Mouse (Mus musculus) monocyte, adult 5-6 weeks (primary cell): ENCODE data around the gene Tubd1. TPM values are rescaled to one million over a fixed set of nuclear protein-coding genes. Genes with fewer than 3 reads are reported as not detected.

ENCODE experiments used
- ATAC-seq: fragments of 153-309, 156-312 bp; replicated peaks from 2 replicates; pipeline ENCODE4 v1.8.0; 2017; ENCODE audit warnings: mild to moderate bottlenecking; ENCODE audit not compliant: low TSS enrichment, insufficient number of reproducible peaks, severe bottlenecking, poor library complexity, low FRiP score
- total RNA-seq: library from RNA; stranded (forward); fragments of 200-1000, 200-491, 200-594 nt; gene quantifications from 3 replicates; pipeline ENCODE4 v1.2.3, GENCODE M21; 2017

The Tubd1 gene
- total RNA-seq, 1 experiment from 2014 or later = 7.0 TPM

GRCm38 (mm10) chr11:86545556-86545955, 765 bp downstream of the Tubd1 start:
- no peak for ATAC-seq

GRCm38 (mm10) chr11:86547412-86547811, 2.6 kb downstream of the Tubd1 start:
- ATAC-seq = no peak

DNA sequence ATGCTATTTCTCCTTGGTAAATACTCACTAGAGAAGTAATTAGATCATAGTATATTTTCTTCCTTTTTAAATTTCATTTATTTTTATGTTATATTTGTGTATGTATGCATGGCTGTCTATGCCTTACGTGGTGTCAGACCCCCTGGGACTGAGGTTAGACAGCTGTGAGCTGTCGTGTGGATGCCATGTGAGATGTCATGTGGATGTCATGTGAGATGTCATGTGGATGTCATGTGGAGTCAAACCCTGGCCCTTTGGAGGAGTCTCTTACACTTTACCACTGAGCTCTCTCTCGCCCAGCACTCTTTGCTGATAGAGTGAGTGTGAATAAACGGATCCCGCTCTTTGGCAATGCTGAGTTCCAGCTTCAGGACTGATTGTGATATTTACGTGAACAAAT, 8.7 kb downstream of the Tubd1 start:
- no peak for ATAC-seq

GRCm38 (mm10) chr11:86558258-86558657, 13.5 kb downstream of the Tubd1 start:
- no peak for ATAC-seq

- peak; percentile 81 for ATAC-seq
Observed at GRCm38 (mm10) chr11:86568425-86568824, 23.6 kb downstream of the Tubd1 start.

- no peak for ATAC-seq
Observed at GRCm38 (mm10) chr11:86570261-86570746, 25.5 kb downstream of the Tubd1 start.

DNA sequence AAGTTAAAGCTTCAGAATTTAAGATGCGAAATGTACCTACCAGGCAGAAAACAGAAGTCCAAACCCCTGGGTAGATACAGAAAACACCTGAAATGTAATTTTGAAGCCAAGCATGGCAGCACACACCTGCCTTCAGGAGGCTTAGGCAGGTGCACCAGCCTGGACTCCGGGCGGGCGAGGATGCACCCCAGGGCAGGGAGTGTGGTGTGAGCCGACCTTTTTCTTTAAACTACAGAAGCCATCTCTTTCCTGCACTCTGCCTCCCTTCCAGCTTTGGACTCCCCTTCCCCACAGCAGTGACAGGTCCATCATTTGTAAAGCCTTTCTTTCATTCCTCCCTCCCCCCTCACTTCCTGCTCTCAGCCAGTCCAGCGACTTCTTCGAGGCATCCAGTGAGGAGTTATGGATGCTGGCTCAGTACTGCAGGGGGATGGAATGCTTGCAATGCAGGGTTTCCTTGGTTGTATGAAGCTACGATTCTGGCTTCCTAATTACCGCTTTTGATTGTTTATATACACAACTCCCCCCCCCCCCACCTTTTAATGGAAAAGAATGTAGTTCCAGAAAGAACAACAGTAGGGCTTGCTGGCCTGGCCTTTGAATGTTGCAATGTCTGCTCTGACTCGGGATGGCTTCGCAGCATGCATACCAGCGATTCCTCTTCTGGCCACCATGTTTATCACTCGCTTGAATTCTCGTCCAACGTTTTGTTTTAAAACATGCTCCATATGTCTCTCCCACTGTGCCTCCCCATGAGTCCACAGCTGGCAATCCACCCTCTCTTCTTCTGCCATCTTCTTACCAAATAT, 26.5 kb downstream of the Tubd1 start:
- ATAC-seq = no peak

GRCm38 (mm10) chr11:86571871-86572270, 27.1 kb downstream of the Tubd1 start:
- no peak for ATAC-seq

DNA sequence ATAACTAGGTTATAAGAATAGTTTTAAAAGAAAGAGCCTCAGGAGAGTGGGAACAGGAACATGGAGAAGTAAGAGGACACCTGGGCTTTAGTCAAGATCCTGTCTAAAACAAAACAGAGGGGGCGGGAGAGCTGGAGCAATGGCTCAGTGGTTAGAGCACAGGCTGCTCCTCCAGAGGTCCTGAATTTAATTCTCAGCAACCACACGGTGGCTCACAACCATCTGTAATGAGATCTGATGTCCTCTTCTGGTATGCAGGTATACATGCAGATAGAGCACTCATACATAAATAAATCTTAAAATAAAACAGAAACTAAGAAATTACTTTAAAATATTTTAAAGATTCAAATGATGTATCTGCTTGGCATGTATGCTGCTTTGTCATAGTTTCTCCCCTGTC, 27.8 kb downstream of the Tubd1 start:
- no peak for ATAC-seq

DNA sequence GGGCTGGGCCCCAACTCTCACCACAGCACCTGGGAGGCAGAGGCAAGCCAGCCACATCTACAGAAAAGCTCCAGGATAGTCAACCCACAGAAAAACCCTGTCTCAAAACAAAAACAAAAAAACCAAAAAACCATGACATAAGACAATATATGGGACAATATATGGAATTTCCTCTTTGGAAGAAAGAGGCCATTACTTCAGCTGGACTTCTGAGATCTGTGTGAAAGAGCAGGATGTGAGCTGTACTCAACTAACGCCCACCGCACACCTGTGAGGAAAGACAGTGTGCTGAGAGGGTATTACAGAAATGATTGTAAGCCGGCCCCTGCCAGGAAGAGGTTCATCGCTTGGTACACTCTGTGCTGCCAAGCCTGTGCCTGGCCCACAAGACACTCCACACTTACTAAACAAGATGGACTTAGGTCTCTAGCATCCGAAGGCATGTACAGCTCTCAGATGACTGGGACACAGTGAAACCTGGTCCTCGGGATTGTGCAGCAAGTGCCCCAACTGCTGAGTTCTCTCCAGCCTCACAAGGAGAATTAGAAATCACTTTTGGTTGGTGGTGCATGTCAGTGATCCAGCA, 28.9 kb downstream of the Tubd1 start:
- ATAC-seq = no peak

GRCm38 (mm10) chr11:86574408-86574807, 29.6 kb downstream of the Tubd1 start:
- no peak for ATAC-seq

- no peak for ATAC-seq
Observed at GRCm38 (mm10) chr11:86575632-86576378, 31.0 kb downstream of the Tubd1 start.

DNA sequence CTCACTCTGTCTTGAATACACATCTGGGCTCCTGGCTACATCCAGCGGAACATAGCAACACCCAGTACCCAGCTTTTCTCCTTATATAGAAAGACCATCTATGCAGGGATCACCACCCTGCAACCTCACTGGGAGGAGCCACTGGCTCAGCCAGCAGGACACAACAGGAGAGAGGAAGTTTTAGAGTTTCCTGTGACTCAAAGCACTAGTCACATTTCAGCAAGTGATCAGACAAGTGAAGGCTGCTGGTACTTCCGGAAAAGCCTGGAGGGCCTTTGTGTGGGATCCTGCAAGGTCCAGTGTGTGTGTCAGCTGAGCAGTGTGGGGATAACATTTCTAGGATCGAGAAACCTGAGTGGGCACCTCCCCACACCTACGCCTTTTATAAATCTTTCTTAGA, 32.4 kb downstream of the Tubd1 start:
- peak; percentile 58 for ATAC-seq

DNA sequence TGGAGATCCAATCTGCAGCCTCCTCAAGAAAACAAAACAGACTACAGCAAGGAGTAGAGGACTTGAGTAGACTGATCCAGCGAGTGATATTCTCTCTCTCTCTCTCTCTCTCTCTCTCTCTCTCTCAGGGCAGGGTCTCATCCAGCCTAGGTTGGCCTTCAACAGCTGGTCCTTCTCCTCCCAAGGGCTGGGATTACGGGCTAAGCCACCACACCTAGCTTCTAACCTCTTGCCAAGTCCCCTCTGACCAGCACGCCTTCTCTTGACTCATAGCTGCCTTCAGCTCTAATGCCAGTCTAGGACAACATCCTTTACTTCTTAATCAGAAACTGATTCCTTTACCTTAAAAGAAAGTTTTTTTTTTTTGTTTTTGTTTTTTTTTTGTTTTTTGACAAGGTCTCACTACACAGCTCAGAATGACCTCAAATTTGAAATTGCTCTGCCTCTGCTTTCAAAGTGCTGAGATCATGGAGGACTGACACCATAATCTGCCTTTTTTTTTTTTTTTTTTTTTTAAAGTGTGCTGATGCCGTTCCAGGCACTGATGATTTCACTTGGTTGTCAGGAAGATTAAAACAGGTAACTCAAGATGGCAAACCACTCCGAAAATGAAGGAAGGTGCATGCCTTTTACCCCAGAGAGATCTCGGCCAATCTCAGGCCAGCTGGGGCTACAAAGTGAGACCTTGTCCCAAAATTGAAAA, 33.5 kb downstream of the Tubd1 start:
- no peak for ATAC-seq

DNA sequence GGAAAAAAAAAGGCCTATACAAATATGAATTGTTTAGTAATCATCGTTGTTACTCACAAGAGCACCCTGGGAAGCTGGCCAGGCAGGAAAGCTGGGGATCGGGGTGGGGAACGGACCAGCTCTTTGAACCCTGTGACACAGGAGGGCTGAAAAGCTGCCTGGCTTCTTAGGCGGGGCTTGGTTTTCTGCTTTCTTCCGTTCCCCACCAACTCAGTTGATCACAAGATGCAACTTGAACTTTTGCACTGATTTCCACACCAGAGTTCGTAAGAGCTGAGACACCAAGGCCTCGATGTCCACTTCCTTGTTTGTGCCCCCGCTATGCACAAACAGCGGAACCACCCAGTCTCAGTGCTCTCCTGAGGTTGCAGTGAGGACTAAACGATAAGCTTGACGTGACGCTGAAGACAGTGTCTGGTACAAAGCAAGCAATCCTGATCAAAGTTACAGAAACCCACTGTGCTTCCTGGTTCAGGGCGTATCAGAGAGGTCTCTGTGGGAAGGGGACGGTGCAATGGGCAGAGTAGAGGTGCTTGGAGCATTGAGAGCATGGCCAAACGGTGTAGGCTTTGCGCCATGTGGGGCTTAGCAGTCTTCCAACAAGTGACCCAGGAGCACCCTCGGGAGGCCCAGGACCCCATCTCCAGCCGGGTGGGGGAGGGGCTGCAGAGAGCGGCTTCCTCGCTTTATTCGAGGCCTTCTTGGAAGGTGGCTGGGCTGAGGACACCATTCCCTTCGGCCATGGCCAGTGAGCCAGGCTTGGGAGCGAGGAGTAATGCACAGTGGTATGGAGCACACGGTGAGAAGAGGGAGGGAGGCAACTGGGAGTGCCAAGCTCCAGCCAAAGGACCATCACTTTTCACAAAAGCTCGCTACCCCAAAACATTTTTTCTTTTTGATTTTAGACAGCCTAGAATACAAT, 34.3 kb downstream of the Tubd1 start:
- peak; percentile 75 for ATAC-seq

DNA sequence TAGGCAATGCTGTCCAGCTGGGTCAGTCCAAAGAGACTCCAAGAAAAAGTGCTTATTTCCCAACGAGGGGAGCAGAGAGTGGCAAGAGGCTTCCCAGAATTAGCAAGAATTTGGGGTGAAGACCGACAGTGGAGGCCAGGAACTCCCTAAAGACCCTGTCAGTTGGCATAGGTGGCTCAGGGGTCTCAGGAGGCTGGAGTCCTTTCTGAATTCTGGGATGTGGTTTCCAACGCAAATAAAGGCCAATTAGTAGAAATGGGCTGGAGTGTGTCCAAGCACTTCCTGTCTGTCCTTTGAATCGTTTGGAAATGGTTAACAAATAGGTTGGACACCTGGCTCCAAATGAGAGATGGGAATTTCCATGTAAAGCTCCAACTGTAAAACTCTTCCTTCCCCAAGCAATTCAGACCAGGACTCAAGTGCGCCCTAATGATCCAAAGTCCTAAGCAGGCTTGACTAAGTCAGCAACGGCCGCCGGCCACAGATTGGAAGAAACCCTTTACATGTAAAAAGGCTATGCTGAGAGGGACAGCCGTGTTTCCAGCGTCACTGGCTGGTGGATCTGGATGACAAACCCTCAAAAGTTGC, 35.0 kb downstream of the Tubd1 start:
- ATAC-seq = no peak

- 0 out of 2 replicates have a peak, but pooled peaks have one; percentile 3 for ATAC-seq
Observed at GRCm38 (mm10) chr11:86580319-86581113, 35.7 kb downstream of the Tubd1 start.
